Mouse (Mus musculus) forebrain, postnatal 0 days (tissue): ENCODE measurements around the gene C8g. TPM values are rescaled to one million over a fixed set of nuclear protein-coding genes. Genes with fewer than 3 reads are reported as not detected.
A peak's percentile ranks its signal among the peaks of the same experiment; 100 is the strongest.

Source experiments
- ATAC-seq: fragments of 200-750 bp; cut with Nextera tagmentation; 2 replicates; pipeline ENCODE4 v1.8.0; 2017; ENCODE audit warnings: mild to moderate bottlenecking, moderate library complexity
- DNase-seq: peaks from one replicate; pipeline ENCODE4 v3.0.0-alpha.2; 2015
- H3K27ac ChIP-seq: fragments of 300-500 bp; sonication (generic); 2 replicates; pipeline ENCODE4 v1.5.1; 2014; ENCODE audit warnings: low read depth, mild to moderate bottlenecking, antibody characterized with exemption, low read length, moderate library complexity, mixed read lengths
- H3K27me3 ChIP-seq: fragments of 300-500 bp; sonication (generic); 2 replicates; pipeline ENCODE4 v1.6.1; 2014; ENCODE audit warnings: mild to moderate bottlenecking, low read length, mixed read lengths; ENCODE audit not compliant: insufficient read depth
- H3K36me3 ChIP-seq: fragments of 300-500 bp; sonication (generic); 2 replicates; pipeline ENCODE4 v1.6.1; 2014; ENCODE audit warnings: mild to moderate bottlenecking, moderate library complexity; ENCODE audit not compliant: insufficient read depth
- H3K4me1 ChIP-seq: fragments of 300-500 bp; sonication (generic); 2 replicates; pipeline ENCODE4 v1.6.1; 2014; ENCODE audit warnings: antibody characterized with exemption; ENCODE audit not compliant: insufficient read depth
- H3K4me2 ChIP-seq: fragments of 300-500 bp; sonication (generic); 2 replicates; pipeline ENCODE4 v1.6.1; 2014; ENCODE audit warnings: low read depth, mild to moderate bottlenecking, moderate library complexity
- H3K4me3 ChIP-seq: fragments of 300-500 bp; sonication (generic); 2 replicates; pipeline ENCODE4 v1.5.1; 2014; ENCODE audit warnings: low read depth, low read length, mixed read lengths
- H3K9ac ChIP-seq: fragments of 300-500 bp; sonication (generic); 2 replicates; pipeline ENCODE4 v1.6.1; 2014; ENCODE audit warnings: mild to moderate bottlenecking
- H3K9me3 ChIP-seq: fragments of 300-500 bp; sonication (generic); 2 replicates; pipeline ENCODE4 v1.6.1; 2016; ENCODE audit warnings: low read length
- CTCF ChIP-seq: sonication (generic); IDR thresholded peaks from 2 replicates; pipeline ENCODE4 v1.5.1; 2016; ENCODE audit warnings: antibody characterized with exemption, control low read depth, low read depth
- WGBS: fragments of 180-500 bp; shearing (Covaris S2); extraction: QIAGEN DNeasy Blood & Tissue Kit; methylation state at CpG from one replicate; pipeline ENCODE4 v1.1.7; 2014; 5-methylcytosine and 5-hydroxymethylcytosine counted together
- polyA plus RNA-seq: library from polyadenylated mRNA; unstranded; fragments of >200 nt; fragmentation: Nextera tagmentation; extraction: Ambion mirVana; gene quantifications from 2 replicates; pipeline ENCODE4 v1.2.1, GENCODE M21; 2015
- total RNA-seq: library from RNA; depleted of rRNA; stranded (reverse); fragments of >200 nt; gene quantifications from 2 replicates; pipeline ENCODE4 v1.2.3, GENCODE M21; 2014

Gene C8g
- total and polyA plus RNA-seq, 2 experiments from 2014 or later: 2.4 to 4.0 TPM

DNA sequence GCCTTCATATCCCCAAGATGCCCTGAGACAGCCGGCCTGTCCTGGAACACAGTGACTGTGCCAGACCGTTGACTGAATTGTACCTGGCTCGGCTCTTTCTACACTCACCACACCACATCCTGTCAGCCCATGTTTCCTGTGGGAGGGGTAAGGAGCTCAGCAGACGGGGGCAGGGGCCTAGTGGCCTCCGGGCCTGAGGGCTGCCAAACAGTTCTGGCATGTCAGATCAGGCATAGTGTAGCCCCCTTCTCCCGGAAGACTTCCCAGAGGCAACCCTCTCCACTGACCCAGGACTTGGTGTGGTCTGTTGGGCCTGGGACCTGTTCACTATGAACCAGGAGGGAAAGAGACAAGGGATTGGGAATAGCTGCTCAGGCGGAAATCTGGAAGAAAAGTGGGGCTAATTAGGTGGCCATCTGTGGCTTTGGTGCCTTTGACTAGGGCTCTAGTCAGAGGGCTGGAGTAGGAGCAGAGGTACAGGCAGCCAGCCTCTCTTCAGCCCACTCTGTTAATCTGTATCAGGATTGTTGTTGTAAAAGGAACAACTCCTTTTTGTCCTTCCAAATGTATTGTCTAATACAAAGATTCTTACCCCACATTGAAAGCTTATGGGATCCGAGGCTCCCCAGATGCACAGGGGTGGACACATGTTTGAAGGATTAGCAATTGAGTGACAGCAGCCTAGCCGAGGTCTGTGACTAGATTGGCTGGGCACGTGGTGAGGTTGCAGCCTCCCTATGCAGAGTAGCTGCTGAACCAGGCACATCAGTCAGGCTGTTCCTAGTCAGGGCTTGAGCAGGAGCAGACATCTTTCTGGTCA, 35.5 kb downstream of the C8g start:
- Histone ChIP-seq H3K27ac (no peak overlapping the region), H3K9me3 (no peaks in the 10 kb centered on the region), H3K36me3 (no peaks in the 10 kb centered on the region), H3K4me2 (no peak overlapping the region), H3K4me1 (peaks cover 5% of the 10 kb centered on the region; the same call in 1 of the 2 replicates), H3K27me3 (no peaks in the 10 kb centered on the region), H3K9ac (no peak overlapping the region), H3K4me3 (no peak overlapping the region)
- WGBS: 31% methylated on average over 10 of the region's 10 CpGs
- DNase-seq (no peak), ATAC-seq (no peak)
- TF ChIP-seq CTCF: no peak

- ATAC-seq (no peak), DNase-seq (no peak)
- Histone ChIP-seq H3K27me3 (no peaks in the 10 kb centered on the region), H3K4me1 (peaks cover 6% of the 10 kb centered on the region; the same call in 1 of the 2 replicates), H3K9me3 (no peaks in the 10 kb centered on the region), H3K4me2 (no peak overlapping the region), H3K9ac (no peak overlapping the region), H3K27ac (no peak overlapping the region), H3K4me3 (no peak overlapping the region), H3K36me3 (no peaks in the 10 kb centered on the region)
- WGBS: 80% methylated on average over 2 of the region's 2 CpGs
- TF ChIP-seq CTCF: no peak
These were observed 36.3 kb downstream of the C8g start for GRCm38 (mm10) chr2:25465256-25465655.

DNA sequence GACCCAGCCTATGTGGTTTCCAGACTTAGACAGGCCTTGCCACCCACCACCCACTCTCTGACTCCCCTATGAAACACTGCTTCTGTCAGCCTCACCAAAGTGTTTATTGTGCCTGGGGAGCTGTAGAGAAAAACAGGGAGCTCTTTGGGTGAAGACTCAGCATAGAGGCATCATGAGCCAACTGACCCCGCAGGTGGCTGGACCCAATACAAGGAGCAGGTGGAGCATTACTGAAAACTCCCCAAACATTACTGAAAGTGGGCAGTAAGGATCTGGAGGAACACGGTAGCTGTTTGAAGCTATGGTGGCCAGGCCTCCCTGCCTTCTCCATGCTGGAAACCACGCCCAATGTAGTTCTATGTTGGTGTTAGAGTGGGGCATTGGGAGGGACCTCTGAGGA, 37.9 kb downstream of the C8g start:
- DNase-seq: no peak
- H3K27me3 ChIP-seq: no peaks in the 10 kb centered on the region
- H3K27ac ChIP-seq: no peak overlapping the region
- 91% methylated on average over 3 of the region's 3 CpGs for WGBS
- H3K9me3 ChIP-seq: no peaks in the 10 kb centered on the region
- no peak overlapping the region for H3K4me2 ChIP-seq
- TF ChIP-seq CTCF: no peak
- H3K36me3 ChIP-seq: peaks cover 7% of the 10 kb centered on the region
- peaks cover 13% of the 10 kb centered on the region; the same call in 1 of the 2 replicates for H3K4me1 ChIP-seq
- no peak for ATAC-seq
- no peak overlapping the region for H3K9ac ChIP-seq
- no peak overlapping the region for H3K4me3 ChIP-seq

- Histone ChIP-seq H3K27ac (peak overlapping the region; percentile 97), H3K9ac (peak overlapping the region; percentile 85), H3K4me3 (peak overlapping the region; percentile 74), H3K4me1 (peaks cover 13% of the 10 kb centered on the region; the same call in 1 of the 2 replicates), H3K9me3 (no peaks in the 10 kb centered on the region), H3K36me3 (peaks cover 19% of the 10 kb centered on the region), H3K4me2 (peak overlapping the region; percentile 90), H3K27me3 (no peaks in the 10 kb centered on the region)
- peak; percentile 1; the same call in 1 of the 2 replicates for ATAC-seq
- no peak for DNase-seq
- WGBS: 22% methylated on average over 3 of the region's 3 CpGs
- TF ChIP-seq CTCF: no peak
These were observed 40.1 kb downstream of the C8g start for GRCm38 (mm10) chr2:25461407-25461806.

DNA sequence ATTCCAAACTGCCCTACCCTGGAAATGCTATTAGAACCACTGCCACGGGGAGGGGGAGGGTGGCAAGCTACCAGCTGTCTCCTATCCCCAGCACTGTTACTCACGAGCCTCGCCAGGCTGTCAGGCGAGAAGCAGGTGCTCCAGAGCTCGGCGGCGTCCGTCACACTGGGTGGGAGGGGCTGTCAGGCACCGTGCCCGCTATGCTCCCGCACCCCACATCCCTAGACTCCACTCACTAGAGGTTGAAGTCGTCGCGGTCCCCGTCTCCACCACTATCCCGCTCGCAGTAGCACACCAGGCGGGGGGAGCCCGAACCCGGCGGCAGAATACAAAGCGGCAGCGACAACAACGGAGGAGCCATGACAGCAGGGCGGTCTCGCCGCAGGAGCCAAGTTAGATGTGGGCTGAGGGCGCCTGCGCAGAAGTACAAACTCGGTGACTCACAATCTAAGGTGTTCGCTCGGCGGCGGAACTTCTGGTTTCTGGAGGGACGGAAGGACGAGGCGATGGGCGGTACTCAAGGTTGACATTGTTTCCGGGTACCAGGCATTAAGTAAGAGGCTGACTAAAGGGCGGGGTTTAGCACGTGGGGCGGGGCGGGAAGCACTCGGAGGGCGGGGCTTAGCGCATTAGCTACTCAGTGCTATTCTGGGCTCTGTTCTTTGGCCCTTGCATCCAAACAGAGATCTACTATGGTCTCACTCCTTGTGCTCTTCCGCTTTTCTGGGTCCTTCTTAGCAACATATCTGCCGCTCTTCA, 40.8 kb downstream of the C8g start, which contains the start of gene Paxx:
Gene Paxx, minus strand, starts transcription at position 544 of the 759 bp plus-strand sequence.
- under 1% methylated on average over 48 of the region's 48 CpGs for WGBS
- Histone ChIP-seq H3K27me3 (no peaks in the 10 kb centered on the region), H3K9ac (peak within 1 kb of the TSS; percentile 85), H3K4me1 (peaks cover 13% of the 10 kb centered on the region; the same call in 1 of the 2 replicates), H3K4me2 (peak within 1 kb of the TSS; percentile 90), H3K9me3 (no peaks in the 10 kb centered on the region), H3K36me3 (peaks cover 19% of the 10 kb centered on the region), H3K4me3 (peak within 1 kb of the TSS; percentile 74), H3K27ac (peak within 1 kb of the TSS; percentile 97)
- ATAC-seq (peak; percentile 91), DNase-seq (peak; percentile 96)
- TF ChIP-seq CTCF: 0 out of 2 replicates have a peak, but pooled peaks have one; percentile 6

DNA sequence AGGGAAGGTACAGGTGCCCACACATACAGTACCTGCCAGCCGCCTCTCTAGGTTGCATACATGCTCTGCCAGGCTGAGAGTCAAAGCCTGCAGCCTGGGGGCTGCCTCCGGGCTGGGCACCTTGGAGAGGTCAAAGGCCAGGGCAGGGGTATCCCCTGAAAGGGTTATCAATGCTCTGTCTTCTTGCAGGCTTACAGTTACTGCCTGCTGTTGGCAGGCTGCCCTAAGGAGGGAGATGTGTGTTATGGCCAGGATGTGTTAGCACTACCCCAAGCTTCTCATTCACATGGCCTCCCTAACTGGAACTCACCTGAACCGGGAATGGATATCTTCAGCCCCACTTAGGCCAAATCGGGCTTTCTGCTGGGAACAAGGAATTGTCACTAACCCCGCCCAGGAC, 41.4 kb downstream of the C8g start:
- Histone ChIP-seq H3K27ac (peak overlapping the region; percentile 97), H3K9ac (peak overlapping the region; percentile 85), H3K4me1 (peaks cover 13% of the 10 kb centered on the region; the same call in 1 of the 2 replicates), H3K4me2 (peak overlapping the region; percentile 90), H3K36me3 (peaks cover 19% of the 10 kb centered on the region), H3K27me3 (no peaks in the 10 kb centered on the region), H3K9me3 (no peaks in the 10 kb centered on the region), H3K4me3 (peak overlapping the region; percentile 74)
- 28% methylated on average over 5 of the region's 5 CpGs for WGBS
- DNase-seq (no peak), ATAC-seq (peak; percentile 6)
- no peak for TF ChIP-seq CTCF
